Mouse (Mus musculus) myocyte (in vitro differentiated cells): ENCODE measurements around the gene Pigz.

ENCODE experiments used
- CEBPB ChIP-seq: IDR thresholded peaks from 2 replicates; pipeline ENCODE4 v1.6.1; 2011; ENCODE audit warnings: mild to moderate bottlenecking, moderate library complexity; ENCODE audit not compliant: poor library complexity, insufficient read depth, severe bottlenecking
- E2F4 ChIP-seq: IDR thresholded peaks from one replicate; pipeline ENCODE4 v1.6.1; 2011; ENCODE audit warnings: mild to moderate bottlenecking, control low read depth, moderate library complexity; ENCODE audit not compliant: insufficient read depth
- MAX ChIP-seq: IDR thresholded peaks from one replicate; pipeline ENCODE4 v1.6.1; 2011; ENCODE audit warnings: low read depth, mild to moderate bottlenecking, control low read depth
- MYOD1 ChIP-seq, 3 experiments: IDR thresholded peaks; one replicate each; pipeline ENCODE4 v1.6.1; 2011; ENCODE audit warnings: control low read depth in 2 of 3, low read depth in 2 of 3, mild to moderate bottlenecking in 2 of 3, moderate library complexity in 1 of 3; ENCODE audit not compliant: insufficient read length in 2 of 3, control insufficient read depth in 1 of 3
- MYOG ChIP-seq, 3 experiments: IDR thresholded peaks; one replicate each; pipeline ENCODE4 v1.6.1; 2011; ENCODE audit warnings: control low read depth in 2 of 3, low read depth in 2 of 3, mild to moderate bottlenecking in 2 of 3; ENCODE audit not compliant: insufficient read length in 2 of 3, control insufficient read depth in 1 of 3, insufficient read depth in 1 of 3
- POLR2A ChIP-seq: IDR thresholded peaks from one replicate; pipeline ENCODE4 v1.6.1; 2011; ENCODE audit warnings: low read depth, mild to moderate bottlenecking, control low read depth, moderate library complexity; ENCODE audit not compliant: insufficient read length
- POLR2AphosphoS2 ChIP-seq: IDR thresholded peaks from one replicate; pipeline ENCODE4 v1.6.1; 2011; ENCODE audit warnings: low read depth, control low read depth; ENCODE audit not compliant: insufficient read length
- SRF ChIP-seq: IDR thresholded peaks from one replicate; pipeline ENCODE4 v1.6.1; 2011; ENCODE audit warnings: low read depth; ENCODE audit not compliant: control insufficient read depth, insufficient read length
- TCF12 ChIP-seq: IDR thresholded peaks from one replicate; pipeline ENCODE4 v1.6.1; 2011; ENCODE audit warnings: mild to moderate bottlenecking, control low read depth; ENCODE audit not compliant: poor library complexity, insufficient read depth, severe bottlenecking
- TCF3 ChIP-seq: IDR thresholded peaks from one replicate; pipeline ENCODE4 v1.6.1; 2011; ENCODE audit warnings: low read depth, control low read depth; ENCODE audit not compliant: insufficient read length
- USF1 ChIP-seq: IDR thresholded peaks from one replicate; pipeline ENCODE4 v1.6.1; 2011; ENCODE audit warnings: low read depth, mild to moderate bottlenecking, control low read depth, moderate library complexity

- no peak for TF ChIP-seq POLR2A
- TF ChIP-seq CEBPB = no peak
- no peak for TF ChIP-seq TCF12
- peak in 2 of 3 experiments; percentile 89 to 92 for TF ChIP-seq MYOG (IDR thresholded peaks at IDR 0.05; ENCODE audit: control insufficient read depth in 1 of 3, insufficient read depth in 1 of 3, insufficient read length in 2 of 3, low read depth in 2 of 3)
- no peak for TF ChIP-seq MAX
- TF ChIP-seq USF1 = no peak
- no peak for TF ChIP-seq POLR2AphosphoS2
- peak in 2 of 3 experiments; percentile 88 to 92 for TF ChIP-seq MYOD1 (IDR thresholded peaks at IDR 0.05; ENCODE audit: control insufficient read depth in 1 of 3, insufficient read length in 2 of 3, low read depth in 2 of 3)
- TF ChIP-seq TCF3 = no peak
- no peak for TF ChIP-seq SRF
- TF ChIP-seq E2F4 = no peak
These were observed at the start of gene Pigz for GRCm38 (mm10) chr16:31933751-31934549.
